Mouse (Mus musculus) embryonic facial prominence, embryonic 15.5 days (tissue): ENCODE measurements around the gene Eif4g3. TPM values are rescaled to one million over a fixed set of nuclear protein-coding genes. Genes with fewer than 3 reads are reported as not detected.

Source experiments
- microRNA-seq: library from miRNA; unstranded; fragments of <30 nt; microRNA quantifications from one replicate; pipeline ENCODE4, GENCODE M21; 2016; ENCODE audit warnings: borderline number of aligned reads
- polyA plus RNA-seq: library from polyadenylated mRNA; unstranded; fragments of >200 nt; fragmentation: Nextera tagmentation; extraction: Ambion mirVana; gene quantifications from 2 replicates; pipeline ENCODE4 v1.2.1, GENCODE M21; 2015

Gene Eif4g3
- polyA plus RNA-seq, 1 experiment from 2014 or later = 36.2 TPM

Small RNA genes within 50 kb of the gene (microRNA-seq; reads per million reads assigned to microRNA genes)
- 0.52 reads per million for gene Mir6399

Other genes with a start within 250 kb of the Eif4g3 start
- gene Alpl, start 196.6 kb upstream of the Eif4g3 start, polyA plus RNA-seq = 155 and 160 TPM in 2 replicates
- gene Ece1, start 130.8 kb upstream of the Eif4g3 start, polyA plus RNA-seq = 65.5 and 74.6 TPM in 2 replicates
- gene Hp1bp3, start 223.3 kb downstream of the Eif4g3 start, polyA plus RNA-seq = 153 and 157 TPM in 2 replicates